Mouse (Mus musculus): Measurements from ENCODE around the gene Endod1.

Gene Endod1

GRCm38 (mm10) chr9:14307341-14307740, 74.0 kb downstream of the Endod1 start:
- DNase-seq = no peak

- DNase-seq = no peak
These were observed 76.9 kb downstream of the Endod1 start for GRCm38 (mm10) chr9:14304262-14304968.

Measured in layer of hippocampus, adult 9-11 months (tissue).